Mouse (Mus musculus) retina, adult 2 months (tissue): ENCODE data around the gene 5530401A14Rik.

Experiments used
- DNase-seq: peaks from one replicate; pipeline ENCODE4 v3.0.0-alpha.2; 2012; ENCODE audit warnings: low read depth, low spot score

Gene 5530401A14Rik

GRCm38 (mm10) chr11:81926393-81926792 is 65.9 kb downstream of the 5530401A14Rik start:
- peak; percentile 9 for DNase-seq

- DNase-seq: no peak
These were observed 77.0 kb downstream of the 5530401A14Rik start for GRCm38 (mm10) chr11:81937516-81937915.

GRCm38 (mm10) chr11:81940988-81941387 is 80.5 kb downstream of the 5530401A14Rik start:
- peak; percentile 15 for DNase-seq

- DNase-seq: no peak
These were observed 81.7 kb downstream of the 5530401A14Rik start for GRCm38 (mm10) chr11:81942167-81942566.
